Mouse (Mus musculus) left cerebral cortex, adult 9 months (tissue): ENCODE data around the gene Ica1.
A peak's percentile ranks its signal among the peaks of the same experiment; 100 is the strongest.

Source experiments
- DNase-seq, 2 experiments: peaks; one replicate each; pipeline ENCODE4 v3.0.0; 2022; ENCODE audit warnings: low spot score in 2 of 2

Gene Ica1

DNA sequence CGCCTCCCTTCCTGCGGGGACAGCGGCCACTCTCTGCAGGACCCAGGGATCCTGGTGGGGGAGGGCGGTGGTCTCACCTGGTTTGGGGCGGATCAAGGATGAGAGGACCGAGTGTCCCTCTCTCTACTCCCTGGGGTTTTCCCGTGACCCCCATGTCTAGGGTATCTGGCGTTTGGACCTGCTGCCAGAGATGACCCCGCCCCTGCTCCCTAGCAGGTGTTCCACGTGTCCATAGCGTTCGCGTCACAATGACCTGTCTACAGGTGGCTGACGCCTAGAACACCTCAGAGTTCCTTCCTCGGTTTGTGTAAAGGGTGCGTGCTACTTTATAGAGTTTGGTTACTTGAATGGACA lies at the start of gene Ica1:
TSS of gene Ica1 (minus strand) at position 193 of the 354 bp plus-strand sequence.
- no peak for DNase-seq

DNA sequence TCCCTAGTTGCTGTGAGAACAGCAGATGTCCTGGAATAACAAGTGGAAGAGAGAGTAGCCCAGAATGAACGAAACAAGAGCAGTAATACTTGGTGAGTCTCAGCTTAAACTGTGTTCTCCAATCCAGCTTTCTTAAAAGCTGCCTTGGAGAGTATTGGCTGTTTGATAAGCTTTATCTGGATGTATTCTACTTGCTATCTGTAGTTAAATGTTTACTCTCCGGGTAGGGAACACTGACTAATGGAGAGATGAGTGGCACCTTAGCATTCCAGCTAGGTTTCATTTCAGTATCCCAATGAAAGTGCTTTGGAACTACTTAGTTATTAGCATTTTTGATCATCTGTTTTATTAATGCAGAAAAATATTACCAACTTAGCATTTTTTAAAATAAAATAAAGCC lies 41.6 kb upstream of the Ica1 start:
- no peak for DNase-seq

DNA sequence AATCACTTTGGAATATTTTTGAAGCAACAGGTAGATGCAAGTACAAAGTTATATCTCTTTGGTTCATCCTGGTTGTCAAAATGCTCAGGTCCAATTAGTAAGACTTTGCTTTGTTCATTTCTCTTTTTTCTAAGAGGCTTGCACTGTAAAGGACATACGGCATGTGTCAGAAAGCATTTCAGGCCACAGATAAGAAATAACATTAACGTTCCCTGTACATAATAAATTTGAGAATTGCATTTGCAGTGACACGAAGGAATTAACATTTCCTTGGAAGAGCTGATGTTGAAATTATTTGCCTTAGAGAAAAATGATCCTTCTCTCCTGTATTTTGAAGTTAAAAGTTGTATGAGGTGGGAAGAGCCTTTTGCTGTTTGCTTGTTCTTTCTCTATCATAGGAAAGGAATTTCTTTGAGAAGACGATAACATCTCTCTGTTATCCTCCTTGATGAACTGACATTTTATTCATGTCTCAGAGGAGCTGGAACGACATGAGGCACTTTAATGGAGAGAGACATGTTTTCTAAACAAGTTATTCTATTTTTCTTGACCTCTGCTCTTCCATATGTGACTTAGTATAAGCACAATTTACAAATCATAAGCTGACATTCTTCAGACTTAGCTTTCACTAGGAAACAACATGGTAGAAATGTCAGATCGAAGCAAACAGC lies 36.2 kb upstream of the Ica1 start:
- no peak for DNase-seq

DNA sequence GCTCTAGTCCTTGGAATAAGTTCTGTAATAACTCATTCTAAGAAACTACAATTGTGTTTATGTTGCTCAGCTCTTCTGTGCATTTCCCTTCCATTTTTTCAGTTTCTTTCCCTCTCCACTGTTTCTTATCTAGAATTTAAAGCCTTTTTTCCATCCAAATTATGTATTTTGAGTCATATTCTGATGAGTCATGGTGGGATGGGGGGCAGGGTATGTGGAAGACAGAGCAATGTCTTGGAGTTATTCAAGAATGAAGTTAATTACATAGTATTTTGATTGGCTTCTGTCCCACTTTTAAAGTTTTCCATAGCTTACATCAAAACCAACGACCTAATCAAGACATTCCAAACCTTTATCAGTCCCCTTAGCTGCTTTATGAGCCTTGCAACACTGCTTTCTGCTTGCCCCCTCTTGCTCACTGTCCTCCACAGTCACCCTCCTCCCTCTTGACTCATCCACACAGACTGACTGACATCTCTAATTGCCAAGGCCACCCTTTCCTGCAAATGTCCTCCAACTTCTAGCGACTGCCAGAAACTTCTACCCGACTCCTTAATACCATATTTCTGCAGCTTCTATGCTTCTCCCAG lies 24.4 kb upstream of the Ica1 start:
- no peak for DNase-seq

DNA sequence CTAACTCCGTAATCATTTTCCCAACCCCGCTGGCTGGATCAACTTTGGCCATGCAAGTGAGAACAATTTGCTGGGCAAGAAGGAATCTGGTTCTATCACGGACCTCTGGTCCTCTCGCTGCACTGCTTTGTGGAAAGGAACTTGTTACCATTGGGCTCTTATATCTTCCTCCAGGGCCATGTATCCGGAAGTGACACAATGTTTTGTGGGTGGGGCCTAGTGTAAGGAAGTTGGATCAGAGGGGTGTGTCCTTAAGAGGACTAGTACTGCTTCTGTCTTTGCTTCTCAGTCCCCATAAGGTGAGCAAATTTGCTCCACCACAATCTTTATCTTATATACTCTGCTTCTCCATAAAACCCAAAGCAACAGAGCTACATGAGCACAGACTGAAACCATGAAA lies 14.1 kb upstream of the Ica1 start:
- no peak for DNase-seq

DNA sequence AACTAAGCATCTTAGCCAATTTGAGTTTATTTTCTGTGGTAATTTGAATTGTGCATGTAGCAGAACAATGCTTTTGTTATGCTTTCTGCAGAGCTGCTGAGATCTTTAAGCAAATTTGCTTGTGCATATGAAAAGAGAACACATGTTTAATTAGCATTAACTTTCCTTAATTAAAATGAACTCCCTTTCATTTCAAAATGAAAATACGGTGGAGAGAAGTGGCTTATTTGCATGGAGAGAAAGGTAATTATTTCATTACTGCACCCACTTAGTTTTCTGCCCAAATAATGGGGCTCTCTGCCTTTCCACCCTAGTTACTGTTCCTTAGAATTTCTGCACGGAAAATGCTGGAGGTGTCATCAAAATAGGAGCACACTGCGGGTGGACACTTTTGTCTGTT lies 13.5 kb upstream of the Ica1 start:
- no peak for DNase-seq

DNA sequence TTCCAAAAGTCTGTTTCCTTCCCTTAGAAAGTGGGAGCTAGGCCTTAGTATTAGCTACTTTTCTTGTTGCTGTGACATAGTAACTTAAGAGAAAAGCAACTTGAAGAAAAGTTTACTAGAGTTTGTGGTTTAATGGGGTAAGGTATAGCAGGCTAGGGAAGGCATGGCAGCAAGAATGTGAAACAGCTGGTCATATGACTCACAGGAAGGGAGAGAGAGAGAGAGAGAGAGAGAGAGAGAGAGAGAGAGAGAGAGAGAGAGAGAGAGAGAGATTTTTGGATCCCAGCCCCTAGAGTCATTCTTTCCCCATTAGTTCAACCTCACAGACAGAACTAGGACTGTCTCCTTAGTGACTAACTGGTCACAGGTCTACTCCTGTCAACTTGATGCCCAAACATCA lies 2.3 kb upstream of the Ica1 start:
- no peak for DNase-seq

DNA sequence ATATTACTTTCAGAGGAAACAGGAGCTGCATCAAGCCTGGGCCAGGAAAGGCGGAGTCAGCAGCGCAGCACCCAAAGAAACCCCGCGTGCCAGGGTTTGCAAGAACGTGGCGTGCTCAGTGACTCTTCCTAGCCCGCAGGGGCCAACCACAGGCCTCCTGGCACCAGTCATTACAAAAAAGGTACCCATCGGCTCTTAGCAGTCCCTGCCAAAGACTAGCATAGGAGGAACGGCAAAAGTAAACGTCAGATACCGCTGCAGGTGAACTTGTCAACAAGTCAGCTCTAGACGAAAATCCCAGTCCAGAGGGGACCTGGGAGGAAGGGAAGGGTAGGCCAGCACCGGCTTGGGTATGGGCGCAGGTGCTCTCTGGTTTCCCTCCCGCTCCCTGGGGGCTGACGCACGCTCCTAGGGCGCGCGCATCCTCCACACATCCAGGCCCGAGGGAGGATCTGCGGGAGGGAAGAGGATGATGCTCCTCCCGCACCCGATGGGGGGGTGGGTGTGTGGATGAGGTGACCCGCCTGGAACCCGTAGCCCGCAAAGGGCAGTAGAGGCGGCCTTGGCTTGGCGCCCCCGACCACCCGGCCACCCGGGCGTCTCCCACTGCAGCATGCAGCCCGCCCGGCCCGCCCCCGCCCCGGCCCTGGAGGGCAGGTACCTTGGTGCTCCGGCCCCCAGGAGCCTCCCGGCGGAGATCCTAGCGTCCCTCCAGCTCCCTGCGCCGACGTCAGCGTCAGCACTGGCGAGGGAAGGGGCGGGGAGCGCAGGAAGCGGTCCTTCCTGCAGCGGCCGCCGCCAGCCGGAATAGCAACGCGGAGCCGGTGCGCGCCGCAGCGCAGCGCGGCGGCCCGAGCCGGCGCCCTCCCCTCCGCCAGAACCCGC lies 635 bp downstream of the Ica1 start:
- DNase-seq, result peak; percentile 38 to 69

DNA sequence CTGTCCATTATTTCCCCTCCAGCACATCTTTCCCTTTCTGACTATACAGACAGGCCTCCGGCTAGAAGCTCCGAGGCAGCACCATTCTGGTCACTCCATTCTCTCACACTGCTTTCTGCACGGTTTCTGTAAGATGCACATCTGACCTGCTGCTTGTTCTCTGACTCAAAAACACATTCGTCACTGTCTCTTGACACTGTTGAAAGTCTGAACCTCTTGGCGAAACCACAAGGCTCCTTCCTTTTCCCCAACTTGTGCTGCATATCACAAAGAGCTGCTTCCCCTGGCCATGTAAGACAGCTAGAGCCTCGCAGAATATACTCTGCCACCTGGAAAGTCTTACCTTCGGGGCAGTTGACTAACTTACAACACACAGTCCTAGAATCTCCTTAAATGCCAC lies 6.7 kb downstream of the Ica1 start:
- DNase-seq, result no peak

DNA sequence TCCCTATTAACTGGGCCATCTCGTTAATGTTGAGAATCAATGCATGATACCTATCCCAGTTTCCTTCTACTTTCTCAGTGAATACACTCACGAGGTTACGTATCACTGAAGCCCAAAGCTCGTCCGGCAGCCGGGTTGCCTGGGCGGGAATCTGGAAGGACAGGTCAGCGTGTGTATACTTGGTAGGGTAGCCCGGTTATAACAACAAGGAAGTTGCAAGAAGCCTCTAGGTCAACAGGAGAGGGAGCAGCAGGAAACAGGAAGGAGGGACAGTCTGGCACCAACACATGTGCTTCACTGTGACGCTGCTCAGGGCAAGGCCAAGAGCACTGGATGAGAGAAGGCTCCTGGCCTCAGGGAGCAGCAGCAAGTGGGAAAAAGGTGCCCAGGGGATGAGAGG lies 7.9 kb downstream of the Ica1 start:
- DNase-seq, result no peak

DNA sequence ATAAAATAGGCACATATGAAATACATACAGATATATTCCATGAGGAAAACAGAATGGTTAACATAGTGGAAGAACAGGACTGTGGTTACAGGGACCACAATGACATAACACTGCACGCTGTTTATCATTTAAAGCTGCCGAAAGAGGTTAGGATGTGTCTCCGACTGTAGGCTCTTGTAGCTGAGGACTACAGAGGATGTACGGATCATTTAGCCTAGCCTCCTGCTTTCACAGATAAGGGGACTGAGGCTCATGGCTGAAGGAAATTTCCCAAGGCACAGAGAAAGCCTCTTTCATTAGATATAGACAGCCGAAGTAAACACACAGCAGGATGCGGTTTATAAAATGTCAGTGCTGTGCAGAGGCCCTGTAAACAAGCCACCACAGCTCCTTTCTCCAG lies 8.5 kb downstream of the Ica1 start:
- no peak for DNase-seq

DNA sequence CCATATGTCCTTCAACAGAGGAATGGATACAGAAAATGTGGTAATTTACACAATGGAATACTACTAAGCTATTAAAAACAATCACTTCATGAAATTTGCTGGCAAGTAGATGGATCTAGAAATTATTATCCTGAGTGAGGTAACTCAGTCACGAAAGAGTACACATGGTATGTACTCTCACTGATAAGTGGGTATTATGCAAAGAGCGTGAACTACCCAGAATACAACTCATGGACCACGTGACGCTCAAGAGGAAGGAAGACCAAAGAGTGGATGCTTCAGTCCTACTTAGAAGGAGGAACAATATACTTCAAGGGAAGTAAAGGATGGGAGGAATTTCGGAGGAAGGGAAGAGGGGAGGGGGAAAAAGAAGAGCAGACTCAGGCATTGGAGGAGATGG lies 11.6 kb downstream of the Ica1 start:
- DNase-seq, result no peak

DNA sequence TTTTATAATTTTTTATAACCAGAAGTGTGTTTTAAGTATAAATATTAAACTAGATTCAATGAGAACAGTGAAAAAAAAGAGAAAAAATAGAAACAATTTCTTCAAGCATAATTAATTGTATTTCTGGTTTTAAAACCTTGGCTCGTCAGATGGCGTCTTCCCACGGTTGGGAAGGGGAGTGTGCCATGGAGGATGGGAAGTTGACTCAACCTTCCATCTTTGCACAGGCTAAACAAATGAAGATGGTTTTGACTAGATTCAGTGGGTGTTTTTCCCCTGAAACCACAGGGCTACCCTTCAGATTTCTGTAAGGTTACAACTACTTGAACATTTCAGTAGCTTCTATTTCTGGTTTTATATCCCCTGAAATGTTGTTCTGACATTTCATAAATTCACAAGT lies 12.5 kb downstream of the Ica1 start:
- peak in 1 of 2 experiments; percentile 5 for DNase-seq

DNA sequence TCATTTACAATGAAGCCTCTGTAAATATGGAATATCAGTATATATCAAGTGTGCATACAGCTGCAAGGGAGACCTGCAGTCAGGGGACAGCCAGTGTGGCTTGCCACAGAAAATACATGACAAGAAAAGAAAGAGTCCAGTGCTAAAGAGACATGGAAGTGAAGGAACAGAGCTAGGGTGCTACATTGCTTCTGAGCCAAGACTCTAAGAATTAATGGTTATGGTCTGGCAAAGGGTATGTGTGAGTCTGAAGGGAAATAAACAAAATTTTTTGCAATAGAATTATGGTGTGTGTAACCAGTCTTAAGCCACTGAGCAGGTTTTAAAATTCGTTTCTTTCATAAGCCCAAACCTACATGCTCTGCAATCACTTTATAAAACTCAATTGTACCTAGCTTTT lies 13.2 kb downstream of the Ica1 start:
- DNase-seq, result no peak

DNA sequence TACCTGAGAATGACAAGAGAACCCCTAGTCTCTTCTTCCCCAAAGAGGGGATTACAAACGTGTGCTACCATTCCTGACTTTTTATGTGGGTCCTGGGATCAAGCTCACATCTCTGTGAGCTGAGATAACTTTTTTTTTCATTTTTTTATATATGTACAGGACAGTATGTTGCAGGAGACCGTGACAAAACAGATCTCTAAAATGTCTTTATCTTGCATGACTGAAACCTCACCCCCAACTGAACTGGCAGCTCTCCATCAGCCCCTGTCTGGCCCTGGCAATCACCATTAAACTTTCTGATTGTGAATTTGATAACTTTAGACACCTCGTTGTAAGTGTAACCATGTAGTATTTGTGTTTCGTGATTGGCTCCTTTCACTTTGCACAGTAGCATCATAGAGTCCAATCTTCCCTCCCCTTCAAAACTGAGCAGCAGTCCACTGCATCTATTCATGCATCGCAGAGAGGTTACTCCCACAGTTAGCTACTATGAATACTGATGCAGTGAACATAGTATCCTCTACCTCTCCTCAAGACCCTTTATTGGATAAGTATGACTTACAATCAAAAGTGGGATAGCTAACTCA lies 17.5 kb downstream of the Ica1 start:
- DNase-seq, result no peak

DNA sequence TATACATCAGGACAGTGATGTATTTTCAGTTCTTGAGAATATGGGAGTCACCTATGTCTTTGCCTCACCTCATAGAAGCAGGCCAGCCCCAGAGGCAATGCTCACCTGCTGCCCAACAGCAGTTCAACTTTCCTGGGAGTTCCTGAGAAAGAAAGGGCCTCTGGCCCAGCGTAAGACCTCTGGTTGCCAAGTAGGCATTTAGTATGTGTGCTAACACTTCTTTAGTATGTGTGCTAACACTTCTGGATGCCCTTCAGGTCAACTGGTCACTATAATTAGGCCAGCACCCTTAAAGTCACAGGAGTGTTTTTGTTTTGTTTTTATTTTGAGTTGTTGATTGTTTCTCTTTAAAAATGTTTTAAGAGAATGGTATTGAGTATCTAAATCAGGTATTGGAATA lies 18.4 kb downstream of the Ica1 start:
- DNase-seq, result no peak

DNA sequence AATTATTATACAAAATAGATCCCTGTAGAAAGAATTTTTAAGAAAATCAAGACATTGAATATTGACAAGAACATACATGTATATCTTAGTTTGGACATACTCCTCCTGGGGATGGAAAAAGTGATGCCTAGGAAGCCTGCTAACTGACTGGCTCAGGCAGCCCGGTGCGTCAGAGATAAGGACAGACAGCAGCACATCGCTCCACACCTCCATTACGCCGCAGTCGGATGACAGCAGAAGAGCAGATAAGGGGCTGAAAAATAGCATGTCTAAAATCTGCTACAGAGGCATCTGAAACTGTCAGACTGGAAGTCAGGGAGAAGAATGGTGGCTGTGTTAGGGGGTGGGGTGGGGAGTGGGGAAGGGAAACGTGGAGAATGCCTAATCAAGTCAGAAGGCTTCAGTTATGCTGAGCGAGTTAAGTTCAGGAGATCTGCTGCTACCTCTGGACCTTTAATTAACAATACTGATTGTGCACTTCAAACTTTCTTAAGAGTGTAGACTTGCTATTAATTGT lies 22.5 kb downstream of the Ica1 start:
- no peak for DNase-seq

DNA sequence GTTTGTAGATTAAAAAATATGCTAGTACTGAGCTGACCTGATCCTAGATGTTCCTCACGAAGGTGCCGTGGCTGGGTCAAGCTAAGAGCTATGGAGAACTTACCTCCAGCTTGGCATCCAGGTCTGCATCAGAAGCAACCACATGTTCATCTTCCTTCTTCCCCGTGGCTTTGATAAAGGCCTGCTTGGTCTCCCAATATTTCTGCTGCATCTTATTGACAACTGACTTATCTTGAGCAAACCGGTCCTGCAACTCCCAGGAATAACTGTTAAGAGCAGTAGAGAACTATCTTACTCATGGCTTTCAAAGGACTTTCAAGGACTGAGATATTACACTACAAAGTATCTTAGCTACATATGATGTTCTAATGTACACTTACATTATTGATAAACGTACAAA lies 23.8 kb downstream of the Ica1 start:
- DNase-seq, result no peak

DNA sequence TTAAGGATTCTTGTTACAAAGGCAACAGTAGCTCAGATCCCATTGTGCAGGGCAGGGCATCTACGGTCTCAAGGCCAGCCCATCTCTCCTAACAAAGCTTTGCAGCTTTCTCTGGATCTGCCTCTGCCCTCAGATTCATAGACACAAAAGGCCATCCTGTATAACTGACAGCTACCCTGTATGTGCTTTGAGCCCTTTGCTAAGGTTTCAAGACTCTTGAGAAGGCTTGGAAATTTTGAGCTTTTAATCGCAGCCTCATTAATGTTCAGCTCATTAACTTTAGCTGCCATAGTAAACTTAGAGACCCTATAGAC lies 24.6 kb downstream of the Ica1 start:
- DNase-seq, result no peak

DNA sequence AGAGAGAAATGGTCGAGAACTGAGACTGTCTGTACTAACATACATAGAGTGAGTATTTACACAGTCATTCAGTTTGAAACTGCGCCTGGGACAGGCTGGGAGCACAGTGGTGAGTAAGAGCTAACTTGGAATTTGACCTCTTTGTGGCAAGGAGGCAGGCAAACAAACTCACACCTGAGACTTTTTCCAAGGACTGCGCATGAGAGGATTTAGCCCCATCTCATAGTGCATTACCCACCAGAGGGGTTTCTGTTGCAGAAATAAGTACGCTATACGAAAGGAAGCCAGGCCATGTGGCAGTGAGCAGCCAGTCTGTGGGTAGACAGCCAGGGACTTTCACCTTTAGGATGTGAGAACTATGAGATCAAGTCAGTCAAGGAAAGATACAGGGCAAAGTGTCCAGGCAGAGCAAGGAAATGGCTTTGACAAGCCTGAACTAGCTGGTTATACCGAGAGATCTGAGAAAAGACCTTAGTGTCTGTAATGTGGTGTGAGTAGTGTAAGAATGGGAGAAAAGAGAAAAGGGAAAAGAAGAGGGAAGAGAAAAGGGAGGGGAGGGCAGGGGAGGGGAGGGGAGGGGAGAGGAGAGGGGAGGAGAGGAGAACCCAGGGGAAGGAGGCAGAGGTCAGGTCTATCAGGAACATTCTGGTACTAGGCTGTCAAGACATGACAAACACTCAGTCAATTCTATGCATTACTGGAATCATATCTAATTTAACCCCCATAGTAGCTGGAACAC lies 25.1 kb downstream of the Ica1 start:
- DNase-seq, result no peak

DNA sequence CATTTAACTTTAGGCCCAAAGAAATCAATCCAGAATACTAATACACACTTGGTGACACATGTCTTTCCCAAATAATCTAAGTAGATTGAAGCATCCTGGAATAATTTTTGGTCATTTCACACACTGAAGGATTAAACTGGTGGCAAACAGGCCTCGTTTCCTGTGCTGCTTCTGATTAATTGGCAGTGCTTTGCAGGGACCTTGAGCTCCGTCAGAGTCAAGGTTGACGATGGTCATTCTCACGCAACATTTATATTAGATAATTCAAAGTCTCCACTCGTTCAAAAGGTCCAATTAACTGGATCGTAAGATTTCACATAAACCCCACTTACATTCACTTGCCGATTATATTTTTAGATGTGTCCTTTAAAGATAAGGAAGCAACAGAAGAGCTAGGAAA lies 33.4 kb downstream of the Ica1 start:
- no peak for DNase-seq

DNA sequence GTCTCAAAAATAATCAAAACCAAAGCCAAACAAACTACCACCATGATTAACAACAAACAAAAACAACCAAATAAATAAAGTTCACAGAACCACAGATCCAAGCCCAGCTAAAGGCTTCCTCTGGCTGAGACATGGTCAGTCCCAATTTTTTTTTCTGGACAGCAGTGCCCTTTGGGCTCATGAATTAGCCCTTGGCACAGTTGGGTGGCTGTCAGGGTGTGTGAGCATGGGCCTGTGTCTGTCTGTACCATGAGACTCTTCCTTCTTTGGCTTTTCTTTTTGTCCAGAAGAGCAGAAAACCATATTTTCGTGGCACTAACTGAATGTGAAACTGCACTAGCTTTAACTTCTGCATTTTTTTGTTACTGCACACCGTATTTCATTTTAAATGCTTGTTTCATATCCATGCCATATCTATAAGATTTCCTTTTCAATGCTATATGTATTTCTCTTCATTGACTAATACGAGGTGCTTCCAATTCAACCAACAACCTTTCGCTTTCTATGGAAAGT lies 34.0 kb downstream of the Ica1 start:
- DNase-seq, result no peak
